ENCODE assay signal across 22 mouse cellular contexts in genomic region chr5:131737476-131737875, GRCm38 (mm10).
DNase-seq lines count a peak whose midpoint lies in the region; ATAC-seq and TF ChIP-seq lines count a peak whose summit lies in the region.
"Had no signal": no experiment of that assay in that cellular context is flagged by ENCODE, and none has a peak within 500 bp of the region (broad histone marks: within the 10 kb centered on the region; RNA-seq: fewer than 3 reads in every experiment).

No protein-coding gene starts in this region.

- no peak for TF ChIP-seq POLR2A in brain, embryonic 14.5 days (IDR thresholded peaks at IDR 0.05; ENCODE audit: borderline replicate concordance, extremely low read depth, insufficient read depth, insufficient read length, poor library complexity, severe bottlenecking)

- no peak overlapping the region for H3K9ac ChIP-seq in kidney, postnatal 0 days (ENCODE audit: low read depth, low read length)
- no peak overlapping the region for H3K9ac ChIP-seq in embryonic facial prominence, embryonic 12.5 days
- H3K9ac ChIP-seq in embryonic facial prominence, embryonic 14.5 days (ENCODE audit: low read depth, low read length): no peak overlapping the region
- no peak overlapping the region for H3K9ac ChIP-seq in intestine, embryonic 16.5 days (ENCODE audit: low read depth, low read length)
- H3K9ac ChIP-seq: embryonic facial prominence, embryonic 15.5 days; forebrain, embryonic 12.5 days had no signal

- 0 out of 2 replicates have a peak, but pooled peaks cover 3% of the 10 kb centered on the region for H3K4me1 ChIP-seq in kidney, postnatal 0 days (replicated peaks; ENCODE audit: insufficient read depth, low read length)
- peaks cover 65% of the 10 kb centered on the region for H3K4me1 ChIP-seq in embryonic facial prominence, embryonic 12.5 days
- H3K4me1 ChIP-seq in embryonic facial prominence, embryonic 14.5 days (ENCODE audit: control insufficient read depth, insufficient read depth, low read length): peaks cover 50% of the 10 kb centered on the region
- no peaks in the 10 kb centered on the region; the same call in 1 of the 2 replicates for H3K4me1 ChIP-seq in intestine, embryonic 16.5 days (ENCODE audit: control insufficient read depth, insufficient read depth, low read length)

- no peaks in the 10 kb centered on the region for H3K27me3 ChIP-seq in kidney, postnatal 0 days (ENCODE audit: insufficient read depth, low read length)
- no peaks in the 10 kb centered on the region; the same call in 1 of the 2 replicates for H3K27me3 ChIP-seq in embryonic facial prominence, embryonic 12.5 days
- 0 out of 2 replicates have a peak, but pooled peaks cover 3% of the 10 kb centered on the region for H3K27me3 ChIP-seq in embryonic facial prominence, embryonic 14.5 days (replicated peaks; ENCODE audit: control insufficient read depth, insufficient read depth, low read length)
- no peaks in the 10 kb centered on the region for H3K27me3 ChIP-seq in intestine, embryonic 16.5 days (replicated peaks; ENCODE audit: control insufficient read depth, insufficient read depth, low read length)
- H3K27me3 ChIP-seq: embryonic facial prominence, embryonic 15.5 days had no signal

- H3K4me3 ChIP-seq in kidney, postnatal 0 days (replicated peaks; ENCODE audit: low read depth, low read length): no peak overlapping the region
- no peak overlapping the region for H3K4me3 ChIP-seq in embryonic facial prominence, embryonic 12.5 days
- no peak overlapping the region for H3K4me3 ChIP-seq in embryonic facial prominence, embryonic 14.5 days (ENCODE audit: low read depth, low read length)
- H3K4me3 ChIP-seq in intestine, embryonic 16.5 days (ENCODE audit: low read length): no peak overlapping the region
- H3K4me3 ChIP-seq: embryonic facial prominence, embryonic 15.5 days; erythroblast, embryonic 14.5 days; forebrain, embryonic 10.5 days; forebrain, embryonic 12.5 days had no signal

- H3K4me2 ChIP-seq in kidney, postnatal 0 days (ENCODE audit: low read length): no peak overlapping the region
- no peak overlapping the region for H3K4me2 ChIP-seq in embryonic facial prominence, embryonic 12.5 days (replicated peaks)
- H3K4me2 ChIP-seq in embryonic facial prominence, embryonic 14.5 days (ENCODE audit: low read depth, low read length): no peak overlapping the region
- H3K4me2 ChIP-seq in intestine, embryonic 16.5 days (ENCODE audit: low read depth, low read length): no peak overlapping the region
- H3K4me2 ChIP-seq: embryonic facial prominence, embryonic 15.5 days; forebrain, embryonic 12.5 days had no signal

- no peaks in the 10 kb centered on the region for H3K36me3 ChIP-seq in kidney, postnatal 0 days (ENCODE audit: insufficient read depth, low read length)
- no peaks in the 10 kb centered on the region for H3K36me3 ChIP-seq in embryonic facial prominence, embryonic 12.5 days
- no peaks in the 10 kb centered on the region for H3K36me3 ChIP-seq in embryonic facial prominence, embryonic 14.5 days (ENCODE audit: control insufficient read depth, insufficient read depth, low read length)
- H3K36me3 ChIP-seq in intestine, embryonic 16.5 days (ENCODE audit: control insufficient read depth, insufficient read depth, low read length): no peaks in the 10 kb centered on the region
- H3K36me3 ChIP-seq: embryonic facial prominence, embryonic 15.5 days; forebrain, embryonic 10.5 days; forebrain, embryonic 12.5 days had no signal

- no peak overlapping the region for H3K27ac ChIP-seq in kidney, postnatal 0 days
- peak overlapping the region; percentile 13; the same call in 1 of the 2 replicates for H3K27ac ChIP-seq in embryonic facial prominence, embryonic 12.5 days
- 0 out of 2 replicates have a peak overlapping the region, but pooled peaks have one; percentile 11 for H3K27ac ChIP-seq in embryonic facial prominence, embryonic 14.5 days (replicated peaks; ENCODE audit: low read depth, low read length)
- no peak overlapping the region for H3K27ac ChIP-seq in intestine, embryonic 16.5 days (ENCODE audit: low read length)
- H3K27ac ChIP-seq: embryonic facial prominence, embryonic 15.5 days; forebrain, embryonic 10.5 days; forebrain, embryonic 12.5 days had no signal

- 47% methylated on average over 6 of the region's 6 CpGs for WGBS in kidney, postnatal 0 days
- WGBS in embryonic facial prominence, embryonic 12.5 days: 25% methylated on average over 6 of the region's 6 CpGs
- WGBS in embryonic facial prominence, embryonic 14.5 days: 30% methylated on average over 6 of the region's 6 CpGs
- 82% methylated on average over 6 of the region's 6 CpGs for WGBS in intestine, embryonic 16.5 days

- DNase-seq in kidney, postnatal 0 days (ENCODE audit: low spot score): peak; percentile 39
- no peak for DNase-seq in kidney, adult 8-10 months
- peak; percentile 35 for DNase-seq in brain, embryonic 14.5 days (ENCODE audit: low read depth)
- DNase-seq in embryonic facial prominence, embryonic 14.5 days (ENCODE audit: low spot score): peak; percentile 83
- no peak for DNase-seq in spleen, postnatal 4 days (ENCODE audit: low spot score in 2 of 2)
- DNase-seq in c-Kit-positive CD71-positive TER-119-positive erythroid progenitor cells, embryonic 14.5 days (ENCODE audit: low spot score): no peak
- DNase-seq: adrenal gland, adult 2 months; adrenal gland, postnatal 10 days; adrenal gland, postnatal 25 days; cerebellum, adult 11 months; cerebellum, adult 18-20 months; cerebellum, adult 8-10 months; cerebellum, postnatal 10 days; cerebellum, postnatal 25 days had no signal

- no peak for ATAC-seq in kidney, postnatal 0 days (replicated peaks; ENCODE audit: low FRiP score, low read depth)
- ATAC-seq in embryonic facial prominence, embryonic 12.5 days (ENCODE audit: insufficient number of reproducible peaks, insufficient read depth, low FRiP score, low TSS enrichment): no peak; the same call in 1 of the 2 replicates
- ATAC-seq in embryonic facial prominence, embryonic 14.5 days (ENCODE audit: low read depth): peak; percentile 39
- no peak for ATAC-seq in intestine, embryonic 16.5 days
- ATAC-seq: forebrain, embryonic 14.5 days; forebrain, embryonic 16.5 days had no signal

- TF ChIP-seq CTCF in kidney, postnatal 0 days (IDR thresholded peaks at IDR 0.05; ENCODE audit: low read depth): no peak
- TF ChIP-seq CTCF in brain, embryonic 14.5 days (IDR thresholded peaks at IDR 0.05; ENCODE audit: borderline replicate concordance, extremely low read depth, insufficient read depth, insufficient read length): no peak

- H3K9me3 ChIP-seq in kidney, postnatal 0 days (replicated peaks; ENCODE audit: low read length): no peaks in the 10 kb centered on the region
- no peaks in the 10 kb centered on the region for H3K9me3 ChIP-seq in embryonic facial prominence, embryonic 12.5 days
- H3K9me3 ChIP-seq in embryonic facial prominence, embryonic 14.5 days (ENCODE audit: control insufficient read depth, low read length): no peaks in the 10 kb centered on the region
- no peaks in the 10 kb centered on the region for H3K9me3 ChIP-seq in intestine, embryonic 16.5 days (ENCODE audit: control insufficient read depth, low read length)
- H3K9me3 ChIP-seq: embryonic facial prominence, embryonic 15.5 days; forebrain, embryonic 10.5 days; forebrain, embryonic 12.5 days had no signal

Comparison
In these comparisons a context has a peak if more than half of its experiments do, and no peak if none do; other contexts are left out.
1. DNase-seq: peak in kidney, postnatal 0 days (single experiment), brain, embryonic 14.5 days (single experiment) and embryonic facial prominence, embryonic 14.5 days (single experiment); none in kidney, adult 8-10 months (0 of 2), spleen, postnatal 4 days (0 of 2) and c-Kit-positive CD71-positive TER-119-positive erythroid progenitor cells, embryonic 14.5 days (single experiment).
2. H3K27ac ChIP-seq: peak in embryonic facial prominence, embryonic 12.5 days (single experiment) and embryonic facial prominence, embryonic 14.5 days (single experiment); none in kidney, postnatal 0 days (single experiment) and intestine, embryonic 16.5 days (single experiment).